9 mouse cellular contexts compared by ENCODE assay signal in the genomic region with DNA sequence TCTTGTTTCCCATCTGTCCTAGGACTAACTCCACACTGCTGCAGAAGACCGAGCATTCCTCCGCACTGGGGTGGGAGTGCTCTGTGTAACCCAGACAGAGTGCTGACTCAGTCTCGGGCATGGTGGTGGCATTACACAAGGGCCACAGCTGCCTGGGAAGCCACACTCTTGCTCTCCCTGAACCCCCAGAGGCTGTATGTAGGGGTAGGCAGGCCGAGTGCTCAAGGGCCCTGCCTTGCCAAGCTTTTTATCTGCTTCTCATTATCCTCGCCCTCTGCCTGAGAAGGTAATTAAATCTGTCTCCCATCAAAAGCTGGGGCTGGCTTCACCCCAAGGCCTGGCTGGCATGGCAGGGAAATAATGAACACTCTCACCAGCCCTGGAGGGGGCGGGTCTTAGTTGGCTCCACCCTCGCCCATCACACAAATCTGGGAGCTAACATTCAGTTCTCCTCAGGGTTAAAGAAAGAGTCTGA. TPM values are rescaled to one million over a fixed set of nuclear protein-coding genes. Genes with fewer than 3 reads are reported as not detected.
DNase-seq lines count a peak whose midpoint lies in the region; ATAC-seq and TF ChIP-seq lines count a peak whose summit lies in the region.
"Had no signal": no experiment of that assay in that cellular context is flagged by ENCODE, and none has a peak within 500 bp of the region (broad histone marks: within the 10 kb centered on the region; RNA-seq: fewer than 3 reads in every experiment).

No protein-coding gene starts in this region.

- H3K9me3 ChIP-seq in forebrain, embryonic 12.5 days = no peaks in the 10 kb centered on the region
- H3K9me3 ChIP-seq in stomach, postnatal 0 days (ENCODE audit: control insufficient read depth, low read length) = no peaks in the 10 kb centered on the region

- no peak overlapping the region for H3K9ac ChIP-seq in forebrain, embryonic 12.5 days
- H3K9ac ChIP-seq in stomach, postnatal 0 days (ENCODE audit: low read length) = no peak overlapping the region
- H3K9ac ChIP-seq: liver, embryonic 14.5 days had no signal

- DNase-seq in right cerebral cortex, adult 18-20 months = peak; percentile 39
- DNase-seq in right cerebral cortex, postnatal 36 days (ENCODE audit: low spot score in 2 of 2) = no peak
- DNase-seq in layer of hippocampus, postnatal 36 days = peak; percentile 53 to 58
- DNase-seq in stomach, postnatal 0 days (ENCODE audit: low spot score) = peak; percentile 26
- no peak for DNase-seq in urinary bladder, adult 18-20 months (ENCODE audit: low spot score in 2 of 2)
- no peak for DNase-seq in urinary bladder, postnatal 14 days (ENCODE audit: low spot score)
- DNase-seq in yolk sac, embryonic 10.5 days (ENCODE audit: low spot score) = no peak

- no peak overlapping the region for H3K4me3 ChIP-seq in forebrain, embryonic 12.5 days (replicated peaks)
- no peak overlapping the region for H3K4me3 ChIP-seq in stomach, postnatal 0 days (ENCODE audit: low read depth, low read length)

- peak overlapping the region; percentile 83 for H3K27ac ChIP-seq in forebrain, embryonic 12.5 days
- H3K27ac ChIP-seq in stomach, postnatal 0 days (replicated peaks) = no peak overlapping the region
- H3K27ac ChIP-seq: liver, embryonic 14.5 days had no signal

- no peak for TF ChIP-seq CTCF in stomach, postnatal 0 days (IDR thresholded peaks at IDR 0.05; ENCODE audit: low read depth)

- no peaks in the 10 kb centered on the region; the same call in 1 of the 2 replicates for H3K27me3 ChIP-seq in forebrain, embryonic 12.5 days
- no peaks in the 10 kb centered on the region for H3K27me3 ChIP-seq in stomach, postnatal 0 days (ENCODE audit: control insufficient read depth, insufficient read depth, low read length)

- 36% methylated on average over 7 of the region's 7 CpGs for WGBS in forebrain, embryonic 12.5 days
- 64% methylated on average over 7 of the region's 7 CpGs for WGBS in stomach, postnatal 0 days

- TF ChIP-seq EP300 in stomach, postnatal 0 days (optimal IDR thresholded peaks at IDR 0.05) = no peak

- peaks cover 35% of the 10 kb centered on the region for H3K4me1 ChIP-seq in forebrain, embryonic 12.5 days
- H3K4me1 ChIP-seq in stomach, postnatal 0 days (replicated peaks; ENCODE audit: control insufficient read depth, insufficient read depth) = no peaks in the 10 kb centered on the region

- H3K4me2 ChIP-seq in forebrain, embryonic 12.5 days = no peak overlapping the region
- no peak overlapping the region for H3K4me2 ChIP-seq in stomach, postnatal 0 days (replicated peaks; ENCODE audit: low read depth)

- ATAC-seq in forebrain, embryonic 12.5 days (ENCODE audit: low FRiP score) = peak; percentile 86
- ATAC-seq in stomach, postnatal 0 days (ENCODE audit: low FRiP score, low TSS enrichment) = peak; percentile 30; the same call in 1 of the 2 replicates

- H3K36me3 ChIP-seq in forebrain, embryonic 12.5 days (replicated peaks) = no peaks in the 10 kb centered on the region
- H3K36me3 ChIP-seq in stomach, postnatal 0 days (ENCODE audit: control insufficient read depth, insufficient read depth, low read length) = no peaks in the 10 kb centered on the region

RNA-seq across cellular contexts. Expression of gene Insyn1, which starts 30.9 kb away (rescaled TPM):
- 4.0 and 4.7 TPM in 2 replicates for polyA plus RNA-seq in forebrain, embryonic 12.5 days (2016; fragmentation: Nextera tagmentation; extraction: Ambion mirVana)
- total RNA-seq in layer of hippocampus, postnatal 36 days (2021) = 100 to 1,000 TPM; 232 to 236 TPM
- 0.58 and 0.94 TPM in 2 replicates for polyA plus RNA-seq in stomach, postnatal 0 days (2015; fragmentation: Nextera tagmentation; extraction: Ambion mirVana)

Comparison
In these comparisons a context has a peak if more than half of its experiments do, and no peak if none do; other contexts are left out.
1. DNase-seq: peak in right cerebral cortex, adult 18-20 months (single experiment), layer of hippocampus, postnatal 36 days (2 of 2) and stomach, postnatal 0 days (single experiment); none in right cerebral cortex, postnatal 36 days (0 of 2), urinary bladder, adult 18-20 months (0 of 2), urinary bladder, postnatal 14 days (single experiment) and yolk sac, embryonic 10.5 days (single experiment).